Comparison of ENCODE assay signal across 22 mouse cellular contexts in genomic region chr16:33655443-33655842, GRCm38 (mm10). TPM values are rescaled to one million over a fixed set of nuclear protein-coding genes. Genes with fewer than 3 reads are reported as not detected.
A peak's percentile ranks its signal among the peaks of the same experiment; 100 is the strongest.
DNase-seq lines count a peak whose midpoint lies in the region; ATAC-seq and TF ChIP-seq lines count a peak whose summit lies in the region.
"Had no signal": no experiment of that assay in that cellular context is flagged by ENCODE, and none has a peak within 500 bp of the region (broad histone marks: within the 10 kb centered on the region; RNA-seq: fewer than 3 reads in every experiment).

No protein-coding gene starts in this region.

- H3K9me3 ChIP-seq in heart, embryonic 10.5 days: 0 out of 2 replicates have a peak, but pooled peaks cover 2% of the 10 kb centered on the region
- H3K9me3 ChIP-seq: heart, embryonic 15.5 days had no signal

- no peaks in the 10 kb centered on the region for H3K36me3 ChIP-seq in heart, embryonic 10.5 days
- H3K36me3 ChIP-seq: embryonic facial prominence, embryonic 13.5 days; forebrain, embryonic 12.5 days; heart, embryonic 15.5 days; hindbrain, embryonic 12.5 days had no signal

- ATAC-seq in frontal cortex, adult (ENCODE audit: low TSS enrichment): peak; percentile 90
- ATAC-seq: forebrain, embryonic 16.5 days; hindbrain, embryonic 16.5 days; inflammation-experienced regulatory T-cells, adult 6 months had no signal

- no peak for DNase-seq in frontal cortex, postnatal 14 days (ENCODE audit: low spot score in 2 of 2)
- peak; percentile 33 for DNase-seq in heart, embryonic 10.5 days (ENCODE audit: low spot score)
- DNase-seq in heart, adult 9 months (ENCODE audit: low spot score in 2 of 2): no peak
- peak in 1 of 2 experiments; percentile 14 for DNase-seq in left cerebral cortex, adult 2 months (ENCODE audit: extremely low spot score in 1 of 2, low spot score in 2 of 2)
- DNase-seq in left cerebral cortex, adult 11 months (ENCODE audit: low spot score): no peak
- DNase-seq in right cerebral cortex, postnatal 36 days (ENCODE audit: low spot score in 2 of 2): peak; percentile 23 to 56
- no peak for DNase-seq in right cerebral cortex, postnatal 25 days
- DNase-seq: adrenal gland, postnatal 10 days; cerebellum, adult 18-20 months; cerebellum, adult 9-11 months; cerebellum, postnatal 36 days; gastrocnemius, adult 2 months; gastrocnemius, postnatal 25 days; heart, postnatal 36 days had no signal

- peaks cover 10% of the 10 kb centered on the region for H3K4me1 ChIP-seq in heart, embryonic 10.5 days
- H3K4me1 ChIP-seq: embryonic facial prominence, embryonic 13.5 days; forebrain, embryonic 12.5 days; hindbrain, embryonic 12.5 days had no signal

- H3K27me3 ChIP-seq in heart, embryonic 10.5 days (ENCODE audit: insufficient read depth, poor library complexity, severe bottlenecking): no peaks in the 10 kb centered on the region
- H3K27me3 ChIP-seq: embryonic facial prominence, embryonic 13.5 days; forebrain, embryonic 12.5 days; heart, embryonic 15.5 days; hindbrain, embryonic 12.5 days had no signal

- TF ChIP-seq CTCF in left cerebral cortex, adult 2 months (IDR thresholded peaks at IDR 0.05): no peak

- no peak overlapping the region for H3K4me3 ChIP-seq in heart, embryonic 10.5 days
- H3K4me3 ChIP-seq in left cerebral cortex, adult 2 months: no peak overlapping the region
- H3K4me3 ChIP-seq: embryonic facial prominence, embryonic 13.5 days; forebrain, embryonic 12.5 days; gastrocnemius, adult 2 months; heart, embryonic 15.5 days; hindbrain, embryonic 12.5 days had no signal

- 84% methylated on average over 3 of the region's 3 CpGs for WGBS in heart, embryonic 10.5 days

- intact Hi-C loops in left cerebral cortex, adult 2 months (cut with DNase I): no loop called here

- H3K27ac ChIP-seq in heart, embryonic 10.5 days: no peak overlapping the region
- H3K27ac ChIP-seq in left cerebral cortex, adult 2 months: peak overlapping the region; percentile 17; the same call in 1 of the 2 replicates
- H3K27ac ChIP-seq: embryonic facial prominence, embryonic 13.5 days; forebrain, embryonic 12.5 days; gastrocnemius, adult 2 months; heart, embryonic 15.5 days; hindbrain, embryonic 12.5 days had no signal

RNA-seq across cellular contexts. Expression of gene Heg1, which starts 28.7 kb away (rescaled TPM):
- 26.3 and 33.0 TPM in 2 replicates for polyA plus RNA-seq in heart, embryonic 10.5 days (2016; fragmentation: Nextera tagmentation; extraction: Ambion mirVana)
- 10 to 100 TPM; 31.0 to 35.5 TPM for total RNA-seq in left cerebral cortex, adult 2 months (2021)

Comparison
In these comparisons a context has a peak if more than half of its experiments do, and no peak if none do; other contexts are left out.
1. DNase-seq: peak in heart, embryonic 10.5 days (single experiment) and right cerebral cortex, postnatal 36 days (2 of 2); none in frontal cortex, postnatal 14 days (0 of 2), heart, adult 9 months (0 of 2), left cerebral cortex, adult 11 months (single experiment) and right cerebral cortex, postnatal 25 days (single experiment).